Mouse (Mus musculus): ENCODE measurements around the gene Sept9.

DNA sequence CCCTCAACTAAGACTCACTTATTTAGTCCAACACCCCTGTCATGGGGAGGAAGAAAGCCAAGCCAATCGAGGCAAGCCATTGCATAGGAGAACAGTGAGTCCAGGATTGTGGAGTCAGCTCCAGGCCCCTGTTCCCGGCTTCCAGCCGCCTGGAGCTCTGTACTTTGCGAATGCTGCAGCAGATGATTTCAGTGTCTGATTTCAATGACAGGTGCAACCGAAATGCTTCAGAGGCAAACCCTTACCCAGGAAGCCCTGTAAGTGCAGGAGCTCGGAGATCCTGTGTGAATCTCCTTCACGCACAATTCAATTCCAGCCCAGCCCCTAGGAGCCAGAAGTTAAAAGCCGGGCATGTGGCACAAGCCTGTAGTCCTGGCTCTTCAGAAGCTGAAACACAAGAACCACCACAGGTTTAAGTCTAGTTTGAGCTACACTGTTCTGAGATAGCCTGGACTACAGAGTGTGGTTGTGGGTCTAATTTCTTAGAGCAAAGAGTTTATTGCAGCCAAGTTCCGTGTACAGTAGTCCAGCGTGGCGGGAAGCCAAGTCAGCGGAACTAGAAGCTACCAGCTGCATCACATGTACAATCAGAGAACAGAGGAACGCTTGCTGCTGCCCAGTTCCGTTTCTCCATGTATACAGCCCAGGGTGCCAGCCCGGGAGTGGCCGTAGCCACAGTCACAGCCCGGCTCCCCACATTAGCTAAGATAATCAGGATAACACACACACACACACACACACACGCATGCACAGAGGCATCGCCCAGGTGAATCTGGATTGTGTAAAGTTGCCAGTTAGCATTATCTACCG lies 31.0 kb upstream of the Sept9 start:
- TF ChIP-seq POLR2A (IDR thresholded peaks at IDR 0.05; ENCODE audit: borderline replicate concordance, insufficient read depth, low read length) (no peak), CTCF (IDR thresholded peaks at IDR 0.05; ENCODE audit: borderline replicate concordance, insufficient read depth, low read depth, low read length) (no peak)

Measured in cerebellum, adult 2 months (tissue).